Mouse (Mus musculus) macrophage (primary cell): Measurements from ENCODE around the gene Ntn4. TPM values are rescaled to one million over a fixed set of nuclear protein-coding genes. Genes with fewer than 3 reads are reported as not detected.

ENCODE experiments used
- H3K27ac ChIP-seq: fragments of 350-480 bp; formaldehyde crosslinking; 2 replicates; pipeline ENCODE4 v1.9.0; 2021
- H3K36me3 ChIP-seq: fragments of 350-480 bp; formaldehyde crosslinking; 2 replicates; pipeline ENCODE4 v1.9.0; 2021; ENCODE audit errors: inconsistent target
- H3K4me3 ChIP-seq: fragments of 350-480 bp; formaldehyde crosslinking; 2 replicates; pipeline ENCODE4 v1.9.0; 2021; ENCODE audit errors: inconsistent target
- H3K79me2 ChIP-seq: fragments of 350-480 bp; formaldehyde crosslinking; 2 replicates; pipeline ENCODE4 v1.9.0; 2021; ENCODE audit errors: inconsistent target
- WGBS: methylation state at CpG from one replicate; pipeline ENCODE4 v1.1.7; 2026; ENCODE audit warnings: inconsistent platforms; ENCODE audit not compliant: missing documents; 5-methylcytosine and 5-hydroxymethylcytosine counted together
- polyA plus RNA-seq: library from polyadenylated mRNA; stranded (reverse); fragments of 250-400 nt; gene quantifications from 3 replicates; pipeline ENCODE4 v1.2.4, GENCODE M21; 2018; ENCODE audit warnings: inconsistent platforms

Gene Ntn4
- polyA plus RNA-seq, 1 experiment from 2014 or later = 0.04 TPM

DNA sequence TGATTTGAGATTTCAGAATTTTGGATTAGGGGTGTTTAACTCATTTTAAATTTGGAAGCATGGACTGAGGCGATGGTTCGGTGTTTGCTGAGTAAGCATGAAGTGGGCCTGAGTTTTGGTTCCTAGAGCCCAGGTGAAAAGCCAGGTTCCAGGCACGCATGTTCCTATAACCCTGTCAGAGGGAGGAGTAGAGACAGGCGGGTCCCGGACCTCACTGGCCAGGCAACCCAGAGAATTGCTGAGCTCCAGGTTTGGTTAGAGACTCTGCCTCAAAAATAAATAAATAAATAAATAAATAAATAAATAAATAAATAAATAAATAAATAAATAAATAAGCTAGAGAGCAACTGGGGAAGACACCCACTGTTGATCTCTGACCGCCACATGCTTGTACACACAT, 46.1 kb downstream of the Ntn4 start:
- no peak overlapping the region for H3K27ac ChIP-seq
- H3K36me3 ChIP-seq = no peaks in the 10 kb centered on the region
- WGBS = 98% methylated on average over 6 of the region's 6 CpGs
- H3K4me3 ChIP-seq = no peak overlapping the region
- H3K79me2 ChIP-seq = no peaks in the 10 kb centered on the region

DNA sequence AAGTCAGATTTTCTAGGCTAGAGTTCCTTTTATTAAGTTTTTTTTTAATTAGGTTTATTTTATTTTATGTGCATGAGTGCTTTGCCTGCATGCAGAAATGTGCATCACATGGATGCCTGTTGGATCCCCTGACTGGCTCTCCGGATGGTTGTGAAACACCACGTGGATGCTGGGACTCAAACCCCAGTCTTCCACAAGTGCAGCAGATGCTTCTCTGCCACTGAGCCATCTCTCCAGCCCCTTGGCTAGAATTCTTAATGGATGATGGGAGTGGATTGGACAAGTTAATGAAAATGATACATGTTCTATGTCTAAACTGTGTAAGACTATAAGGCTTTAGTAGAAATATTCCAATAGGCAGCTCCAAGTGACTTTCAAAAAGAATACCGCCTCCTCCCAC, 47.3 kb downstream of the Ntn4 start:
- H3K4me3 ChIP-seq = no peak overlapping the region
- H3K79me2 ChIP-seq = no peaks in the 10 kb centered on the region
- WGBS = 83% methylated on average over 2 of the region's 3 CpGs
- no peak overlapping the region for H3K27ac ChIP-seq
- H3K36me3 ChIP-seq = no peaks in the 10 kb centered on the region

DNA sequence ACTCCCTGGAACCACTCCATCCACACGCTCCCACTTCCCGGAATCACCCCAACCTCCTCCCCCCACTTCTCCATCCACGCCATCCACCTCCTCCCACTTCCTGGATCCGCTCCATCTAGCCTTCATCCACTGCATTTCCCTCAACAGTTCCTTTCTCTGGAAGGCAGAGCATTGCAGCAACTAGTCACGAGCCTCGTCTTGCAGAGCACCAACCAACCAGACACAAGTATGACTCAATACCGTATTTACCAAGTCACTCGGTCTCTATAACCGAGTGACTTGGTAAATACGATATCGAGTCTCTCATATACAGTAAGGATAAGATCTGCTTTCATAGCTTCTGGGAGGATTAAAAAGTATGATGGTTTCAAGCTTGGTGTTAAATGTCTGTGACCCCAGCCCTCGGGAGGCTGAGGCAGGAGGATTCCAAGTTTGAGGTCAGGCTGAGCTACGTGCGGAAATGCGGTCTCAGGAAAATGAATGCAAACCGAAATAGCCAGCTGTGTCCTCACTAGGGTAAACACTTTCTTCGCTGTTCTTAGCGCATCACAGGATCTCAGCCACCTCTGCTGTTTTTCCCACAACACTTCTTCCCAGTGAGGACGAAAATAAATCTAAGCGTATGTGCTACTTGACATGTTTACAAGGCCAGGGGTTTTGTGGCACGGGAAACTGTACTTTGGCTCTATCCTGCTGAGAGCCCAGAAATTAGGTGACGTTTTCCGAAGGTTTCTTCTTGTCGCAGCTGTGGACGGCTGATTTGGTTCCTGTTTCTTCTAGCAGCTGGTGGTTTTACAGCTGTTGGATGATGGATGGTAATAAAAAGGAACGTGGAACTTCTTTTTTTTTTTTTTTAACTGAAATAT, 48.1 kb downstream of the Ntn4 start:
- H3K27ac ChIP-seq = peak overlapping the region; percentile 88
- H3K79me2 ChIP-seq = no peaks in the 10 kb centered on the region
- peak overlapping the region; percentile 28 for H3K4me3 ChIP-seq
- WGBS = 15% methylated on average over 26 of the region's 26 CpGs
- H3K36me3 ChIP-seq = no peaks in the 10 kb centered on the region

DNA sequence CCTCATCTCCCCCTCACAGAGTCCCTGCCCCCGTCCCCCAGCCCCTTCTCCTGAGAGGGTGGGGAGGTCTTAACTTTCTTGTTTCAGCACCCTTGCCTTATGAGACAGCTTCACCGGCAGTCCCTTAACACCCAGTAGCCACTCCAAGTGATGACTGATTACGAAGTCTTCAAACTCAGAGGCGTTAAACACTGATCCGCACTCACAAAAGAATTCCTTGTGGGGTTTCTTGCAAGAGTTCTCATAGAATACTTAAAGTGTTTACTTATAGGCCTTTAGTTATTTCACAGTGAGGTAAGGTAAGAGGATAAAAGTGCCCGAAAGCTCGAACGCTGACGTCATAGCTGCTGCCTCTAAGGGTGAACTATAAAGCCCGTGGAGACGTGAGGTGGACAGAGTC, 50.9 kb downstream of the Ntn4 start:
- no peaks in the 10 kb centered on the region for H3K79me2 ChIP-seq
- no peaks in the 10 kb centered on the region for H3K36me3 ChIP-seq
- WGBS = 95% methylated on average over 10 of the region's 11 CpGs
- no peak overlapping the region for H3K27ac ChIP-seq
- no peak overlapping the region for H3K4me3 ChIP-seq

DNA sequence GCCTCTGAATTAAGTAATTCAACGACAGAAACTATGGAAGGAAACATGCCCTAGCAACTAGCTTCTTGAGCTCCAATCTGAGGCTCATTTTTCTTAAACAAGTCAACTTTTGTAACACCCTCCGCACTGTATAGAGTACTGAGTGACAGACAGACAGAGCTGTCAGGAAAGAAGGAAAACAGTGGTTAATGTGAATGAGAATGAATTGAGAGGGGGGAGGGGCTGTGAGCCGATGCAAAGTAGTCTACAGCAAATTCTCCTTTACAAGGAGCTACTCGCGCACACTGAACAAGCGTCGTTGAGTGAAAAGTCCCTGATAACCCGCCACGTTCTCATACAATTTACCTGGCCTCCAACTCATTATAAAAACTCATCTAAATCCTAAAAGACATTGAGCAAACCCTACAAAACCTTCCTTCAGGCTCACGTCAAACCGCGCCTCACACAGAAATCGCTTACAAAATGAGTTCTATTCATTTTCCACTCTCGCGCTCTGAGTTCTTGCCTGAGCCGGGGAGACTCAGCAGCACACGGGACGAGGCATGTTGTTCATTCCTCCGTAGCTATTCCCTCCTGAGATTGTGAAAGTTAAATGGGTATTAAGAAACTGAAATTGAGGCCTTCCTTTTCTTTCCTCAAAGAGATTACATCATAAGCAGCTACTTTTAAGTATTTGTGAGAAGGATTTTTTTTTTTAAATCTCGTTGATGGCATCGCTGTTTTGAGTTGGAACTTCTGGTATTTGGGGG, 54.7 kb downstream of the Ntn4 start:
- H3K4me3 ChIP-seq = no peak overlapping the region
- no peaks in the 10 kb centered on the region for H3K36me3 ChIP-seq
- H3K79me2 ChIP-seq = no peaks in the 10 kb centered on the region
- no peak overlapping the region for H3K27ac ChIP-seq
- WGBS = 62% methylated on average over 21 of the region's 21 CpGs

DNA sequence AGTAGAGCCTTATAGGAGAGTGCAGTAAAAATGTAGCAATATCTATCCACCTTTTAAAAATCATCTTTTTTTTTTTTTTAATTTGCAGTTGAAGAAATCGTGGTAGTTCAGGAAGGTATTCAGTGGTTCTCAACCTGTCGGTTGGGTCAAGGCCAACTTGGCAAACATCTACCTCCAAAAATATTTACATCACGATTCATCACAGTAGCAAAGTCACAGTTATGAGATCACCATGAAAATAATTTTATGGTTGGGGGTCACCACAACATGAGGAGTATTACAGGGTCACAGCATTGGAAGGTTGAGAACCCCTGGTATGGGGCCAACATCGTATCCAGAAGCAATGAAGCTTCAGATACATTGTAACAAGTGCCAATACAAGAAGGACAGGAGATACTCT, 55.5 kb downstream of the Ntn4 start:
- no peak overlapping the region for H3K4me3 ChIP-seq
- no peaks in the 10 kb centered on the region for H3K36me3 ChIP-seq
- 97% methylated on average over 4 of the region's 4 CpGs for WGBS
- no peaks in the 10 kb centered on the region for H3K79me2 ChIP-seq
- H3K27ac ChIP-seq = no peak overlapping the region

DNA sequence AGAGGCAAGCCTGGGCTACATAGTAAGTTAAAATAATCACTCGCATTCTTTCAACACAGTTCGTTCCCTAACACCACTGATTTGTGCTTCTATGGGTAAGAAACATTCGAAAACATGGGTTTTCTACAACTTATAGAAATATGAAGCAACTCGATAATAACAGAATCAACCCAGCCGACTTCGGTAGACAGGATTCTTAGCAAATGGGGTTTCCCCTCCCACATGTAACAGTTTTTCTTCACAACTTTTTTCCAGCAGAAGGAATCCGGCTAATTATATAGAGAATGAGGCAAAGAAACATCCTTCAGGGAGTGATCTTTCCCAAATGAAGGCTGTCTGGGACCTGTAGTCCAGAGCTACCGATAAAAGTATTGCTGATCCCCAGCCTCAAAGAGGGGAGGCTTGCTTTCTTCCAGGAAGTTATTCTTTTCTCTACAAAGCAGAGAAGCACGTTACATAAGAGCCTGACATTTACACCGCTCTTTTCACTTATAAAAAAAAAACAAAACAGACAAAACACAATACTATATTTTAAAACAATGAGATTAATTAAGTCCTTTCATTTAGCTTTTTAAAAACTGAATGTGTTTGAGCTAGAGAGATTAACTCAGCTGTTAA, 57.5 kb downstream of the Ntn4 start:
- no peaks in the 10 kb centered on the region for H3K36me3 ChIP-seq
- 90% methylated on average over 10 of the region's 10 CpGs for WGBS
- no peaks in the 10 kb centered on the region for H3K79me2 ChIP-seq
- H3K27ac ChIP-seq = no peak overlapping the region
- no peak overlapping the region for H3K4me3 ChIP-seq

DNA sequence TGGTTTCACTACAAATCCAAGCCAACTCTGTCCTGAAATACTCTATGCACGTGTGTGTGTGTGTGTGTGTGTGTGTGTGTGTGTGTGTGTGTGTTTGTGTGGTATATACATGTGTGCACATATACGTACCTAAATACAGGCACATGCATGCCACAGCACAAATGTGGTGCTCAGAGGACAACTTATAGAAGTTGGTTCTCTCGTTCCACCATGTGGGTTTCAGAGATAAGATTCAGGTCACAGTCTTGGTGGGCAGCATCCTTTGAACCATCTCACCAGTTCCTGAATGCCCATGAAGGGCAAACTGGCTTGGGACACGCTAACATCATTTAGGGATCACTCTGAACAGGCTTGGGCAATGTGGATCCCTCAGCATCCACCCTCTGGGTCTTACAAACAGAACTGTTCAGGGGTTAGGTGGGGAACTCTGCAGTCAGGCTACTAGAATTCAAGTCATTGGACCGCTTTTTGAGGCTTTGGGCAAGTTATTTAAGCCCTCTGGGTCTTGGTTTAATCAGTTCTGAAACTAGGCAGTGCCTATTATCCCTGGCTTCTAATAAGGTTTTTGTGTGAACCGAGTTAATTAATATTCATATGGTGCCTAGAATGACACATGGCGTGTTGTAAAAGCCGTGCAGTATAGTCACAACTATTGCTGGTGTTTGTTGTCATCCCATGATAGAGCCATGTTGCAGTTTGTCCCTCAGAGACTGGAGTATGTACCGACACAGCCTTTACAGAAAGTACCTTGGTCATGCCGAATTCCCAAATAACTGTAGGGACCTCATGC, 59.4 kb downstream of the Ntn4 start:
- Histone ChIP-seq H3K4me3 (no peak overlapping the region), H3K27ac (no peak overlapping the region), H3K36me3 (no peaks in the 10 kb centered on the region), H3K79me2 (no peaks in the 10 kb centered on the region)
- WGBS = 86% methylated on average over 10 of the region's 10 CpGs

DNA sequence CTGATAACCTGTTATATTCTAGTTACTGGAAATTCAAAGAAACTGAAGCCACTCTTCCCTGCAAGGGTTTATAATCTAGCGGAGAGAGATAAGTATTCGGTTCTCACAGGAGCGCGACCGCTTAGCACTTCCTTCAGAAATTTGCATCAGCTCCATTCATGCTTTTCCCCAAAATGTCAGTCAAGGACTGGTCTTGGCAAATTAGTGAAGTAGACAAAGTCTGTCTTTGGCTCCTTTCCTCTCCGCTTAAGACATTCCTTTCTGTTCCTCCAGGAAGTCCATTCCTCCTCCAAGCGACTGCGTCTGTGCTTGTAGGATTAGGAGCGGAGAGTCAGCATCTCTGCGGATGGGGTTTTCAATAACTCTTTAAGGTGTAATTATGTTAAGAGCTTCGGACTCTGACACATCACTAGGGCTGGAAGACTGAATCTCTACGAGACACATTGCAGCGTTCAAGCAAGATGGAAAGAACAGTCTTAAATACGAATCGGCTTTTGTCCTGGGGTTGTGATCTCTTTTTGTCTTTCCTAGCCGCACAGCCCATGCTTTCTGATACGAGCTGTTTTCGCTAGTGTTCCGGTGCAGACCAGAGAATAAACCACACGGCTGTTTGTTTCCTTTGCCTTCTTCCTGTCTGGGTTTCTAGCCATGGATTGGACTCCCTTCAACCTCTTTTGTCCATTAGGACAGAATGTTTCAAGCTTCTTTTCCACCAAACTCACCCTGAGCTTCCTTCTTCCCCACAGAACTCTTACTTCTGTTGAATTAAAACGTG, 60.3 kb downstream of the Ntn4 start:
- Histone ChIP-seq H3K36me3 (no peaks in the 10 kb centered on the region), H3K4me3 (no peak overlapping the region), H3K79me2 (no peaks in the 10 kb centered on the region), H3K27ac (no peak overlapping the region)
- WGBS = 11% methylated on average over 21 of the region's 21 CpGs

DNA sequence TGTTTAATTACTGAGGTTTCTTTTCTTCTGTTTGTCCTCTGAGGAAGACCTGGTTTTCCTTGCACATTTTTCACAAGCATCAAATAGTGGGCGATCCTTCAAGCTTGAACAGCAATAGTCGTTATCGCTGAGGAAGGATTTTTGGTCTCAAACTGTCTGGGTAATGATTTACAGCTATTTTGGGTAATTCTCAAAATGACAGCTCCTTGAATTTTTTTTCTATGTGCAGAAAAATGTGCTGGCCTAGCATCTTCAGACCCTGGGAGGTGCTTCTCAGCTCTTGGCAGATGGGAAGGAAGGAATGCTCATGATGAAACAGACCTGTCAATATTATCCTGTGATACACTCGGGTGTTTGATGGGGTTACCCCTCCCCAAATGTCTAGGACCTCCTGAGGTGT, 63.5 kb downstream of the Ntn4 start:
- WGBS = 91% methylated on average over 4 of the region's 4 CpGs
- no peaks in the 10 kb centered on the region for H3K79me2 ChIP-seq
- H3K36me3 ChIP-seq = no peaks in the 10 kb centered on the region
- no peak overlapping the region for H3K27ac ChIP-seq
- H3K4me3 ChIP-seq = no peak overlapping the region

DNA sequence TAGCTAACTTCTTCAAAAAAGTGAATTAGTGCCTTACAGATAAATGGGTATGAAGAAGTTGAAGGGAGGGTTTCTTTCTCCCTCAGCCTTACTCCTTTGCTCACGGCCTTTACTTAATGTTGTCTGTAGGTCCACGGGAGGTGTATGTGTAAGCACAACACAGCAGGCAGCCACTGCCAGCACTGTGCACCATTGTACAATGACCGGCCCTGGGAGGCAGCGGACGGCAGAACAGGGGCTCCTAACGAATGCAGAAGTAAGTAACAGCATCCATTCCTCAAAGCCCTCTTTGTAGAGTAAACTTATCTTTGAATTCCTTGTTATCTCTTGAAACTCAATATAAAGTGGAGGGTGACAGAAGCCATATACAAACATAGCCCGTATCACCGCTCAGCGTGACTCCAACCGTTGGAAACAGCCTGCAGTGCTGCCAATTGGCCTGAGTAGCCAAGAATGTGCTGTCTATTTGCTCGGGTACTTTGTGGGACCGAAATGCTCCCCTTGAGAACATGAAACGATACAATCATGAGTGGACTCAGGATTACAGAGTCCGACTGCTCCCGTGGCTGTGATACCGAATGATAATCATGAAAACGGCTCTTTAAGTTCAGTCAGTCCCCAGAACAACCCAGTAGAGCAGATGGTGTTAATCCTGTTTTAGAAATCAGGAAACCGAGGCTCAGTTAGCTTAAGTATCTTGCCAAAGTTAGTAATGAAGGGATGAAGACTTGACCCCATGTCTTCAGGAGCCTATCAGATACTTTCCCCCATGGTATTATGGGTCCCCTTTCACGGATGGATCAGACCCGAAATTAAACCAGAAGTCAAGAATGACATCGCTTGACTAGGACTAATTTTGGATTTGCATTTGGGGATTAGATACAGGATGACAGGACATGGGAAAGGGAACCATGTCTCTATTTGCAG, 66.9 kb downstream of the Ntn4 start:
- Histone ChIP-seq H3K27ac (no peak overlapping the region), H3K4me3 (no peak overlapping the region), H3K36me3 (no peaks in the 10 kb centered on the region), H3K79me2 (no peaks in the 10 kb centered on the region)
- 95% methylated on average over 21 of the region's 21 CpGs for WGBS

DNA sequence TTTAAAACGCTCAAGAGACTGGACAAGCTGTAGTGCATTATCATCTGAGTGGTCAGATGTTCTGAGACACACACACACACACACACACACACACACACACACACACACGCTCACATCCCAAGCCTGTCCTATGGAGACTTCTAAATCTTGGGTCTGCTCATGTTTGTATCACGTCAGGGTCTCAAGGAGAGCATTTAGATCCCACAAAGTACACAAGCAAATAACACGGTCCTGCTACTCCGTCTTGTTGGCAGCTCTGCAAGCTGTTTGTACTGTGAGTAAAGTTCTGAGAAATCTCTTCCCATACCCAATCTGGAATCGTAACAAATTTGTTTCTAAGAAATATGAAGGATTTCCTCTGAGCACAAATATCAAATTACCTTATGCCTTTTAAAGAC, 67.6 kb downstream of the Ntn4 start:
- H3K36me3 ChIP-seq = no peaks in the 10 kb centered on the region
- no peak overlapping the region for H3K27ac ChIP-seq
- WGBS = 94% methylated on average over 5 of the region's 6 CpGs
- no peaks in the 10 kb centered on the region for H3K79me2 ChIP-seq
- H3K4me3 ChIP-seq = no peak overlapping the region

DNA sequence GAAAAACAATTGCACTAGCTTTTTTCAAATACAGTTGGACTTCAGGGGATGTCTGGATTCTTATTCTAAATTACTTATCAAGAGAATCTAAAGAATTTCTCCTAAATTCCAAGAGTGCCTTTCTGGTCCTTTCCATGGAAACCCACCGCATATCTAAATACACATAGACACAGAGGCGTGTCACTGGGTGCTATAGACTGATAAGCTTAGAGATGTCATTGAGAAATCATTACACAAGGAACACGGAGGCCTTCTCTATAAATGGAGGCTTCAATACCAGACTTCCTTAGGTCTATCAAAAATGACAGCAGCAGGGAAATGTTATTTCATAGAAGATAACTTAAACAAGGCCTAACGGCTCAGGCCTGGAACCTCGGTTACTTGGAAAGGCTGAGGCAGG, 68.0 kb downstream of the Ntn4 start:
- no peak overlapping the region for H3K4me3 ChIP-seq
- no peak overlapping the region for H3K27ac ChIP-seq
- no peaks in the 10 kb centered on the region for H3K36me3 ChIP-seq
- H3K79me2 ChIP-seq = no peaks in the 10 kb centered on the region
- 96% methylated on average over 5 of the region's 5 CpGs for WGBS
